Mouse (Mus musculus) MEL-GATA-1-ER (cell line): ENCODE results near the gene Cd209a.
"Not testable (repeated sequence)": the region's sequence is repeated elsewhere in the genome, so short reads cannot be mapped to it uniquely, and the experiment has no call there.

Experiments used
- DNase-seq: peaks from one replicate; pipeline ENCODE4 v3.0.0-alpha.2; 2012; ENCODE audit warnings: low read depth; ENCODE audit errors: extremely low read depth

Cd209a gene

GRCm38 (mm10) chr8:3748761-3749160, at the start of gene Cd209a:
Cd209a (minus strand) TSS chr8:3748984.
- no peak for DNase-seq

DNA sequence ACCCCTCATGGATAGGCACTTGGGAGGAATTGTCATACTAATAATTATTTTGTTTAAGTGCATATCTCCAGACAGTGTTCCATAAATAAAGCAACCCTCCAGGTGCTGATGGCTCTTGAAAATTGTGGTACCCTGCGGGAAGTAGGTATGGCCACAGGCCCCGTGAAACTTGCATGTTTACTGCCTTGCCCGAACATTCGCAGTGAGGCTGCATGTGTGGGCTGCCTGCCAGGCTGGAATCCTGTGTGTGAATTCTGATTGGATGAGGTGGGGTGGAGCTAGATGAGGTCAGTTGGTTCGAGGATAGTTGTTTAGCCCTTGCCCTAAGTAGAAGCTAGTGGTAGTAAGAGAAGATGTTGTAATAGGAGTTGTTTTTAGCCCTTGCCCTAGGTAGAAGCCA, 19.9 kb upstream of the Cd209a start:
- DNase-seq = not testable (repeated sequence)

DNA sequence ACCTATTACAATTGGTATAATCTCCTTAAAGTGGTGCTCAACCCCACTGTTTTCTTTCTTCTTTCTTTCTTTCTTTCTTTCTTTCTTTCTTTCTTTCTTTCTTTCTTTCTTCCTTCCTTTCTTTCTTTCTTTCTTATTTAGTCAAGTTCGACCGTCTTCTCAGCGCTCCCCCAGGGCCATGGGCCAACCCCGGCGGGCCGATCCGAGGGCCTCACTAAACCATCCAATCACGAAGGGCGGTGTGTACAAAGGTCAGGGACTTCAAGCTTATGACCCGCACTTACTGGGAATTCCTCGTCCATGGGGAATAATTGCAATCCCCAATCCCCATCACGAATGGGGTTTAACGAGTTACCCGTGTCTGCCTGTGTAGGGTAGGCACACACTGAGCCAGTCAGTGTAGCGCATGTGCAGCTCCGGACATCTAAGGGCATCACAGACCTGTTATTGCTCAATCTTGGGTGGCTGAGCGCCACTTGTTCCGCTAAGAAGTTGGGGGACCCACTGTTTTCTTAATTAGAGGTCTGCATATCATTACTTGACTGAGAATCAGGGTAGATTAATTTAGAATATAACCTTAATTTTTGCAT, 5.6 kb upstream of the Cd209a start:
- peak; percentile 96 for DNase-seq

DNA sequence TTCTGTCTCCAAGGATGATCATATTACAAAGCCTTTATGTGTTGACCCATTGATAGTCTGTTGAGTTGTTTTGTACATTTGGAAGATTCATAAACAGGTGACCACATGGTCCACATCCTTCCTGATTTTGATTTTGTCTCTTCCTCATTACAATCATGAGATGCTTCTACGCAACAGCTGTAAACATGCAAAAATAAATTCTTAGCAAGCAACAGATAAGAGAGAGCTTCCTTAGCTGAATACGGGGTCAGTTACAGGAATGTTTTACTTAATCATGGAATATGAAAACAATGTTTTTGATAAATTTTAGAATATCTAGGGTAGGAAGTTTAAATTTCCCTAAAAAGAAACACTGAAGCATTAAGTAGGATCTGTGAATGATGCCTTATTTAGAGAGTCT, 11.8 kb downstream of the Cd209a start:
- no peak for DNase-seq

GRCm38 (mm10) chr8:3735599-3735998, 13.2 kb downstream of the Cd209a start:
- no peak for DNase-seq

GRCm38 (mm10) chr8:3734084-3734483, 14.7 kb downstream of the Cd209a start:
- DNase-seq = peak; percentile 42

GRCm38 (mm10) chr8:3721041-3721440, 27.7 kb downstream of the Cd209a start:
- no peak for DNase-seq

GRCm38 (mm10) chr8:3720551-3720950, 28.2 kb downstream of the Cd209a start, which contains the start of gene Clec4g:
Clec4g (minus strand) TSS chr8:3720651.
- DNase-seq = no peak

GRCm38 (mm10) chr8:3718559-3718958, 30.2 kb downstream of the Cd209a start:
- peak; percentile 41 for DNase-seq

GRCm38 (mm10) chr8:3717321-3717954, 31.3 kb downstream of the Cd209a start:
- no peak for DNase-seq

- DNase-seq = peak; percentile 78
Observed at GRCm38 (mm10) chr8:3711646-3712045, 37.1 kb downstream of the Cd209a start.

- DNase-seq = no peak
Observed at GRCm38 (mm10) chr8:3710312-3710711, 38.5 kb downstream of the Cd209a start.

GRCm38 (mm10) chr8:3707611-3708010, 41.2 kb downstream of the Cd209a start:
- no peak for DNase-seq

- no peak for DNase-seq
Observed at GRCm38 (mm10) chr8:3705711-3706110, 43.1 kb downstream of the Cd209a start.

- DNase-seq = peak; percentile 29
Observed at GRCm38 (mm10) chr8:3701491-3701890, 47.3 kb downstream of the Cd209a start.

DNA sequence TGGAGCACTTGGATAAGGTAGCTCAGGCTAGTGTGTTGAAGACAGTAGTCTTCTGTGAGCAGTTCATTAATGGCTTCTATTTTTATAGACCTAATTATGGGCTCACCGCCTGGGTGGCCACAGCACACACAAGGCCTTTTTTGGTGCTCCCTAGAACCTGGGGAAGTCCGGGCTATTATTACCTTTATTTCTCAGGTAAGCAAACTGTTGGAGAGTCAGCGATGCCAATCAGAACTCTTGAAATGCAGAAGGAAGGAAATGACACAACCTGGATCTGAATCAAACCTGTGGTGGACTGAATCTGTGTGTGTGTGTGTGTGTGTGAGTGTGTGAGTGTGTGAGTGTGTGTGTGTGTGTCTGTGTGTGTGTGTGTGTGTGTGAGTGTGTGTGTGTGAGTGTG, 54.7 kb downstream of the Cd209a start, which contains the start of gene Fcer2a:
Fcer2a (minus strand) TSS at position 55 of the 400 bp plus-strand sequence.
- no peak for DNase-seq
